Mouse (Mus musculus): ENCODE results near the gene Sned1.

Gene Sned1

GRCm38 (mm10) chr1:93305581-93306337, 70.1 kb downstream of the Sned1 start, which contains the start of gene Mterf4:
Gene Mterf4 (minus strand): TSS chr1:93305915.
- peak; percentile 58 to 77 for DNase-seq (ENCODE audit: low spot score in 2 of 2)

- DNase-seq (ENCODE audit: low spot score in 2 of 2) = no peak
Measured at GRCm38 (mm10) chr1:93323973-93324372, 88.3 kb downstream of the Sned1 start.

GRCm38 (mm10) chr1:93326446-93326845, 90.8 kb downstream of the Sned1 start:
- DNase-seq (ENCODE audit: low spot score in 2 of 2) = no peak

GRCm38 (mm10) chr1:93334621-93335020, 99.0 kb downstream of the Sned1 start:
- DNase-seq (ENCODE audit: low spot score in 2 of 2) = no peak

GRCm38 (mm10) chr1:93342648-93343503, 107.2 kb downstream of the Sned1 start, which contains the start of the genes Ppp1r7 and Pask:
Gene Ppp1r7 (plus strand): TSS chr1:93342854.
Gene Pask (minus strand): TSS chr1:93343482.
- peak; percentile 94 for DNase-seq (ENCODE audit: low spot score in 2 of 2)

- DNase-seq (ENCODE audit: low spot score in 2 of 2) = peak; percentile 91
Measured at GRCm38 (mm10) chr1:93343504-93344047, 107.9 kb downstream of the Sned1 start.

GRCm38 (mm10) chr1:93347176-93347575, 111.5 kb downstream of the Sned1 start:
- no peak for DNase-seq (ENCODE audit: low spot score in 2 of 2)

GRCm38 (mm10) chr1:93349701-93350100, 114.1 kb downstream of the Sned1 start:
- DNase-seq (ENCODE audit: low spot score in 2 of 2) = no peak
